Comparison of ENCODE assay signal across 9 mouse cellular contexts in genomic region chr12:112143833-112144201, GRCm38 (mm10). TPM values are rescaled to one million over a fixed set of nuclear protein-coding genes. Genes with fewer than 3 reads are reported as not detected.
A peak's percentile ranks its signal among the peaks of the same experiment; 100 is the strongest.
DNase-seq lines count a peak whose midpoint lies in the region; ATAC-seq lines count a peak whose summit lies in the region.
"Had no signal": no experiment of that assay in that cellular context is flagged by ENCODE, and none has a peak within 500 bp of the region (broad histone marks: within the 10 kb centered on the region; RNA-seq: fewer than 3 reads in every experiment).

No protein-coding gene starts in this region.

- H3K9me3 ChIP-seq in liver, embryonic 11.5 days (ENCODE audit: control insufficient read depth, low read length), result no peaks in the 10 kb centered on the region
- H3K9me3 ChIP-seq in forebrain, embryonic 11.5 days (ENCODE audit: control insufficient read depth, low read length), result no peaks in the 10 kb centered on the region
- no peaks in the 10 kb centered on the region for H3K9me3 ChIP-seq in limb, embryonic 10.5 days (replicated peaks)
- no peaks in the 10 kb centered on the region for H3K9me3 ChIP-seq in neural tube, embryonic 15.5 days (replicated peaks)

- ATAC-seq in liver, embryonic 11.5 days (replicated peaks; ENCODE audit: low FRiP score), result no peak
- ATAC-seq in forebrain, embryonic 11.5 days (replicated peaks; ENCODE audit: low FRiP score), result no peak
- ATAC-seq in neural tube, embryonic 15.5 days (ENCODE audit: low FRiP score), result no peak
- ATAC-seq: Patski had no signal

- H3K36me3 ChIP-seq in liver, embryonic 11.5 days (ENCODE audit: control insufficient read depth, insufficient read depth, low read length), result no peaks in the 10 kb centered on the region
- H3K36me3 ChIP-seq in forebrain, embryonic 11.5 days (ENCODE audit: control insufficient read depth, insufficient read depth, low read length), result no peaks in the 10 kb centered on the region
- H3K36me3 ChIP-seq in limb, embryonic 10.5 days, result no peaks in the 10 kb centered on the region
- no peaks in the 10 kb centered on the region for H3K36me3 ChIP-seq in neural tube, embryonic 15.5 days

- peak overlapping the region; percentile 48 for H3K4me3 ChIP-seq in liver, embryonic 11.5 days (ENCODE audit: low read depth, low read length)
- H3K4me3 ChIP-seq in forebrain, embryonic 11.5 days (ENCODE audit: low read depth, low read length), result peak overlapping the region; percentile 61
- H3K4me3 ChIP-seq in limb, embryonic 10.5 days, result peak overlapping the region; percentile 64
- peak overlapping the region; percentile 52 for H3K4me3 ChIP-seq in neural tube, embryonic 15.5 days (replicated peaks)

- peaks cover 16% of the 10 kb centered on the region; the same call in 1 of the 2 replicates for H3K4me1 ChIP-seq in liver, embryonic 11.5 days (replicated peaks; ENCODE audit: control insufficient read depth, insufficient read depth, low read length)
- peaks cover 26% of the 10 kb centered on the region for H3K4me1 ChIP-seq in forebrain, embryonic 11.5 days (replicated peaks; ENCODE audit: control insufficient read depth, insufficient read depth, low read length)
- H3K4me1 ChIP-seq in limb, embryonic 10.5 days, result peaks cover 55% of the 10 kb centered on the region
- H3K4me1 ChIP-seq in neural tube, embryonic 15.5 days, result peaks cover 59% of the 10 kb centered on the region

- H3K9ac ChIP-seq in liver, embryonic 11.5 days (ENCODE audit: low read depth, low read length), result no peak overlapping the region
- peak overlapping the region; percentile 62 for H3K9ac ChIP-seq in forebrain, embryonic 11.5 days (ENCODE audit: low read length)
- H3K9ac ChIP-seq in neural tube, embryonic 15.5 days (replicated peaks), result peak overlapping the region; percentile 55

- intact Hi-C loops in gastrocnemius, postnatal 36 days (cut with DNase I), result loop anchor here (2.0 kb wide), 1 partner anchor 399 kb away; no protein-coding TSS in a partner anchor

- WGBS in liver, embryonic 11.5 days, result 1% methylated on average over 45 of the region's 52 CpGs
- 2% methylated on average over 43 of the region's 52 CpGs for WGBS in forebrain, embryonic 11.5 days
- whole genome bisulfite sequencing in limb, embryonic 10.5 days, result under 1% methylated on average over 42 of the region's 52 CpGs
- WGBS in neural tube, embryonic 15.5 days, result under 1% methylated on average over 44 of the region's 52 CpGs

- H3K27ac ChIP-seq in liver, embryonic 11.5 days (ENCODE audit: low read depth, low read length), result no peak overlapping the region
- H3K27ac ChIP-seq in forebrain, embryonic 11.5 days (ENCODE audit: low read depth, low read length), result no peak overlapping the region
- H3K27ac ChIP-seq in limb, embryonic 10.5 days, result peak overlapping the region; percentile 50
- peak overlapping the region; percentile 76 for H3K27ac ChIP-seq in neural tube, embryonic 15.5 days (replicated peaks)

- H3K27me3 ChIP-seq in liver, embryonic 11.5 days (replicated peaks; ENCODE audit: control insufficient read depth, insufficient read depth, low read length), result peaks cover 76% of the 10 kb centered on the region
- peaks cover 37% of the 10 kb centered on the region for H3K27me3 ChIP-seq in forebrain, embryonic 11.5 days (ENCODE audit: control insufficient read depth, insufficient read depth, low read length)
- H3K27me3 ChIP-seq in limb, embryonic 10.5 days (ENCODE audit: low read depth, poor library complexity, severe bottlenecking), result peaks cover 71% of the 10 kb centered on the region
- peaks cover 64% of the 10 kb centered on the region for H3K27me3 ChIP-seq in neural tube, embryonic 15.5 days (replicated peaks)

- peak overlapping the region; percentile 67 for H3K4me2 ChIP-seq in liver, embryonic 11.5 days
- peak overlapping the region; percentile 95 for H3K4me2 ChIP-seq in forebrain, embryonic 11.5 days (ENCODE audit: low read depth, low read length, severe bottlenecking)
- peak overlapping the region; percentile 91 for H3K4me2 ChIP-seq in neural tube, embryonic 15.5 days

- DNase-seq in liver, embryonic 11.5 days (ENCODE audit: low spot score), result no peak
- DNase-seq in liver, result no peak
- DNase-seq in forebrain, embryonic 11.5 days (ENCODE audit: low spot score), result peak; percentile 80
- DNase-seq in limb, embryonic 10.5 days (ENCODE audit: low spot score), result peak; percentile 54
- no peak for DNase-seq in gastrocnemius, postnatal 36 days
- no peak for DNase-seq in cerebellum, adult 9-11 months
- no peak for DNase-seq in kidney, postnatal 25 days

RNA-seq across cellular contexts. Expression of gene Kif26a, which starts 2.2 kb away (rescaled TPM):
- 0.52 and 0.59 TPM in 2 replicates for polyA plus RNA-seq in liver, embryonic 11.5 days (2014; fragmentation: Nextera tagmentation; extraction: Ambion mirVana)
- polyA plus RNA-seq in forebrain, embryonic 11.5 days (2014; fragmentation: Nextera tagmentation; extraction: Ambion mirVana), result 6.4 and 7.1 TPM in 2 replicates
- polyA plus RNA-seq in limb, embryonic 10.5 days (2016; fragmentation: Nextera tagmentation; extraction: Ambion mirVana), result 2.8 and 3.9 TPM in 2 replicates
- polyA plus RNA-seq in neural tube, embryonic 15.5 days (2015; fragmentation: Nextera tagmentation; extraction: Ambion mirVana), result 4.0 and 4.2 TPM in 2 replicates
- 1 to 10 TPM; 4.0 to 4.7 TPM for total RNA-seq in gastrocnemius, postnatal 36 days (2021)

RNA-seq across cellular contexts. Expression of gene Aspg, which starts 37.3 kb away (rescaled TPM):
- 0.38 and 0.73 TPM in 2 replicates for polyA plus RNA-seq in liver, embryonic 11.5 days (2014; fragmentation: Nextera tagmentation; extraction: Ambion mirVana)
- polyA plus RNA-seq in forebrain, embryonic 11.5 days (2014; fragmentation: Nextera tagmentation; extraction: Ambion mirVana), result 0.29 and 1.1 TPM in 2 replicates
- polyA plus RNA-seq in limb, embryonic 10.5 days (2016; fragmentation: Nextera tagmentation; extraction: Ambion mirVana), result 1.2 and 2.2 TPM in 2 replicates
- polyA plus RNA-seq in neural tube, embryonic 15.5 days (2015; fragmentation: Nextera tagmentation; extraction: Ambion mirVana), result 0.84 and 3.3 TPM in 2 replicates
- total RNA-seq in gastrocnemius, postnatal 36 days (2021), result under 1 TPM in 1 of 2 experiments, not detected in 1; 0.20 TPM

Comparison
In these comparisons a context has a peak if more than half of its experiments do, and no peak if none do; other contexts are left out.
1. DNase-seq: peak in forebrain, embryonic 11.5 days (single experiment) and limb, embryonic 10.5 days (single experiment); none in liver, embryonic 11.5 days (single experiment), liver (single experiment), gastrocnemius, postnatal 36 days (0 of 2), cerebellum, adult 9-11 months (single experiment) and kidney, postnatal 25 days (0 of 2).
2. H3K27ac ChIP-seq: peak in limb, embryonic 10.5 days (single experiment) and neural tube, embryonic 15.5 days (single experiment); none in liver, embryonic 11.5 days (single experiment) and forebrain, embryonic 11.5 days (single experiment).
3. Peak in every context shown above with its lines, with median percentiles within 50 percentile points of each other: H3K4me2 ChIP-seq and H3K4me3 ChIP-seq.